Mouse (Mus musculus) liver, embryonic 14.5 days (tissue): ENCODE results near the gene Chst8. TPM values are rescaled to one million over a fixed set of nuclear protein-coding genes. Genes with fewer than 3 reads are reported as not detected.

Experiments used
- ATAC-seq: fragments of 200-750 bp; cut with Nextera tagmentation; 2 replicates; pipeline ENCODE4 v1.8.0; 2017; ENCODE audit warnings: moderate number of reproducible peaks, mild to moderate bottlenecking, moderate library complexity; ENCODE audit not compliant: insufficient read depth
- DNase-seq, 3 experiments: peaks; one replicate each; pipeline ENCODE4 v3.0.0-alpha.2; 2012 to 2013; ENCODE audit warnings: low read depth in 3 of 3, low spot score in 3 of 3
- H3K27ac ChIP-seq: fragments of 300-500 bp; sonication (generic); 2 replicates; pipeline ENCODE4 v1.5.1; 2014; ENCODE audit warnings: moderate library complexity, mild to moderate bottlenecking, control low read depth, inconsistent platforms
- H3K27me3 ChIP-seq: fragments of 300-500 bp; sonication (generic); 2 replicates; pipeline ENCODE4 v1.6.1; 2014; ENCODE audit warnings: mild to moderate bottlenecking, low read length, moderate library complexity; ENCODE audit not compliant: control insufficient read depth, insufficient read depth
- H3K36me3 ChIP-seq: fragments of 300-500 bp; sonication (generic); replicated peaks from 2 replicates; pipeline ENCODE4 v1.6.1; 2014; ENCODE audit warnings: low read depth; ENCODE audit not compliant: control insufficient read depth, insufficient read depth
- H3K4me1 ChIP-seq, 2 experiments: fragments of 200-500 bp in 1 of 2; fragments of 300-500 bp in 1 of 2; sonication (generic) in 1 of 2; replicated peaks; 2 replicates each; pipeline ENCODE4 v1.6.1; 2012 to 2014; ENCODE audit warnings: antibody characterized with exemption in 1 of 2, inconsistent platforms in 1 of 2, low read length in 1 of 2; ENCODE audit not compliant: control insufficient read depth in 2 of 2, insufficient read depth in 2 of 2
- H3K4me2 ChIP-seq: fragments of 300-500 bp; sonication (generic); 2 replicates; pipeline ENCODE4 v1.6.1; 2014; ENCODE audit warnings: low read depth, mild to moderate bottlenecking, control low read depth, moderate library complexity
- H3K4me3 ChIP-seq, 2 experiments: fragments of 200-500 bp in 1 of 2; fragments of 300-500 bp in 1 of 2; sonication (generic) in 1 of 2; 2 replicates each; pipeline ENCODE4 v1.5.1; 2012 to 2014; ENCODE audit warnings: low read depth in 2 of 2, low read length in 2 of 2, mild to moderate bottlenecking in 2 of 2, control low read depth in 1 of 2, inconsistent platforms in 1 of 2, moderate library complexity in 1 of 2; ENCODE audit not compliant: insufficient read depth in 1 of 2
- H3K9ac ChIP-seq: fragments of 300-500 bp; sonication (generic); replicated peaks from 2 replicates; pipeline ENCODE4 v1.6.1; 2014; ENCODE audit warnings: mild to moderate bottlenecking, control low read depth, moderate library complexity
- H3K9me3 ChIP-seq: fragments of 300-500 bp; sonication (generic); 2 replicates; pipeline ENCODE4 v1.6.1; 2016; ENCODE audit warnings: low read length, mixed read lengths; ENCODE audit not compliant: control insufficient read depth
- CTCF ChIP-seq: IDR thresholded peaks from 2 replicates; pipeline ENCODE4 v1.5.1; 2016; ENCODE audit warnings: antibody characterized with exemption, low read depth, control low read depth
- EP300 ChIP-seq: IDR thresholded peaks from 2 replicates; pipeline ENCODE4 v1.6.1; 2016; ENCODE audit warnings: antibody characterized with exemption, low read depth
- WGBS: fragments of 180-500 bp; shearing (Covaris S2); extraction: QIAGEN DNeasy Blood & Tissue Kit; methylation state at CpG from one replicate; pipeline ENCODE4 v1.1.7; 2014; ENCODE audit not compliant: insufficient replicate concordance; 5-methylcytosine and 5-hydroxymethylcytosine counted together
- polyA plus RNA-seq, 2 experiments: library from polyadenylated mRNA; depleted of rRNA in 1 of 2; stranded (reverse) in 1 of 2; unstranded in 1 of 2; fragments of >200 nt; fragmentation: Nextera tagmentation in 1 of 2; extraction: Ambion mirVana in 1 of 2; gene quantifications; 2 replicates each; pipeline versions ENCODE4 v1.2.1 to v1.2.3; 2012 to 2014

The Chst8 gene
- polyA plus RNA-seq, 2 experiments = 0.25 to 0.37 TPM

GRCm38 (mm10) chr7:34632966-34633742 is 179.4 kb downstream of the Chst8 start:
- H3K4me1 ChIP-seq = no peaks in the 10 kb centered on the region
- TF ChIP-seq CTCF = no peak
- TF ChIP-seq EP300 = no peak
- no peaks in the 10 kb centered on the region for H3K27me3 ChIP-seq
- ATAC-seq (no peak), DNase-seq (no peak)
- H3K4me3 ChIP-seq = no peak overlapping the region
- WGBS = 60% methylated on average over 10 of the region's 10 CpGs
- no peaks in the 10 kb centered on the region for H3K9me3 ChIP-seq
- no peak overlapping the region for H3K27ac ChIP-seq
- no peaks in the 10 kb centered on the region for H3K36me3 ChIP-seq
- H3K9ac ChIP-seq = no peak overlapping the region
- no peak overlapping the region for H3K4me2 ChIP-seq

GRCm38 (mm10) chr7:34630211-34631085 is 182.1 kb downstream of the Chst8 start:
- TF ChIP-seq EP300 (no peak), CTCF (peak; percentile 26; the same call in 1 of the 2 replicates)
- 2% methylated on average over 34 of the region's 34 CpGs for WGBS
- DNase-seq = peak in 1 of 3 experiments; percentile 5

GRCm38 (mm10) chr7:34629702-34630210 is 182.8 kb downstream of the Chst8 start:
- DNase-seq (no peak), ATAC-seq (no peak)
- H3K27me3 ChIP-seq = no peaks in the 10 kb centered on the region
- no peaks in the 10 kb centered on the region for H3K36me3 ChIP-seq
- 51% methylated on average over 8 of the region's 8 CpGs for WGBS
- no peak overlapping the region for H3K27ac ChIP-seq
- no peaks in the 10 kb centered on the region for H3K9me3 ChIP-seq
- H3K4me1 ChIP-seq = no peaks in the 10 kb centered on the region
- TF ChIP-seq EP300 = no peak
- TF ChIP-seq CTCF = no peak
- no peak overlapping the region for H3K4me2 ChIP-seq
- H3K4me3 ChIP-seq = no peak overlapping the region
- no peak overlapping the region for H3K9ac ChIP-seq

More at GRCm38 (mm10) chr7:34630211-34631085, 182.1 kb downstream of the Chst8 start:
- no peak overlapping the region for H3K9ac ChIP-seq
- peak overlapping the region; percentile 27 for H3K4me2 ChIP-seq
- ATAC-seq = peak; percentile 35; the same call in 1 of the 2 replicates
- H3K36me3 ChIP-seq = no peaks in the 10 kb centered on the region
- no peaks in the 10 kb centered on the region for H3K9me3 ChIP-seq
- no peaks in the 10 kb centered on the region for H3K4me1 ChIP-seq
- H3K27ac ChIP-seq = no peak overlapping the region
- peak overlapping the region in 1 of 2 experiments; percentile 37; a peak in 2 of 4 replicates for H3K4me3 ChIP-seq
- no peaks in the 10 kb centered on the region for H3K27me3 ChIP-seq

Other genes with a start within 250 kb of the Chst8 start
- 1.2 TPM in 2 replicates for gene Kctd15, start 156.0 kb downstream of the Chst8 start, polyA plus RNA-seq (2012; rRNA removed)
- 0.14 and 0.37 TPM in 2 replicates for gene Kctd15, start 156.0 kb downstream of the Chst8 start, polyA plus RNA-seq (2014; fragmentation: Nextera tagmentation; extraction: Ambion mirVana)
- 31.7 and 43.0 TPM in 2 replicates for gene Pepd, start 99.7 kb upstream of the Chst8 start, polyA plus RNA-seq (2012; rRNA removed)
- 50.3 and 63.2 TPM in 2 replicates for gene Pepd, start 99.7 kb upstream of the Chst8 start, polyA plus RNA-seq (2014; fragmentation: Nextera tagmentation; extraction: Ambion mirVana)
- 4.7 and 9.2 TPM in 2 replicates for gene Cebpg, start 243.9 kb upstream of the Chst8 start, polyA plus RNA-seq (2012; rRNA removed)
- gene Cebpg, start 243.9 kb upstream of the Chst8 start, polyA plus RNA-seq (2014; fragmentation: Nextera tagmentation; extraction: Ambion mirVana) = 14.5 and 14.7 TPM in 2 replicates